Mouse (Mus musculus) CD4-positive, CD25-positive, alpha-beta regulatory T cell, adult 2 months (primary cell): ENCODE measurements around the gene Spns3.
"Not testable (repeated sequence)": the region's sequence is repeated elsewhere in the genome, so short reads cannot be mapped to it uniquely, and the experiment has no call there.

Experiments
- DNase-seq: peaks from one replicate; pipeline ENCODE4 v3.0.0-alpha.2; 2012; ENCODE audit warnings: low read depth, low spot score

The Spns3 gene

GRCm38 (mm10) chr11:72558155-72558554 is 7.8 kb upstream of the Spns3 start:
- DNase-seq: no peak

- DNase-seq: no peak
Observed at GRCm38 (mm10) chr11:72556953-72557352, 6.6 kb upstream of the Spns3 start.

- DNase-seq: no peak
Observed at GRCm38 (mm10) chr11:72556470-72556869, 6.2 kb upstream of the Spns3 start.

- no peak for DNase-seq
Observed at GRCm38 (mm10) chr11:72551531-72552105, 1.3 kb upstream of the Spns3 start.

- no peak for DNase-seq
Observed at GRCm38 (mm10) chr11:72547181-72547580, 3.1 kb downstream of the Spns3 start.

GRCm38 (mm10) chr11:72544716-72545115 is 5.6 kb downstream of the Spns3 start:
- DNase-seq: no peak

GRCm38 (mm10) chr11:72543692-72544091 is 6.6 kb downstream of the Spns3 start:
- not testable (repeated sequence) for DNase-seq

- DNase-seq: no peak
Observed at GRCm38 (mm10) chr11:72542586-72542985, 7.7 kb downstream of the Spns3 start.

GRCm38 (mm10) chr11:72541928-72542327 is 8.4 kb downstream of the Spns3 start:
- DNase-seq: no peak

- no peak for DNase-seq
Observed at GRCm38 (mm10) chr11:72540437-72540836, 9.9 kb downstream of the Spns3 start.

- no peak for DNase-seq
Observed at GRCm38 (mm10) chr11:72538811-72539210, 11.5 kb downstream of the Spns3 start.

- DNase-seq: no peak
Observed at GRCm38 (mm10) chr11:72538037-72538755, 12.1 kb downstream of the Spns3 start.

GRCm38 (mm10) chr11:72537503-72537902 is 12.8 kb downstream of the Spns3 start:
- no peak for DNase-seq

- peak; percentile 42 for DNase-seq
Observed at GRCm38 (mm10) chr11:72535519-72535918, 14.8 kb downstream of the Spns3 start.

- no peak for DNase-seq
Observed at GRCm38 (mm10) chr11:72532890-72533289, 17.4 kb downstream of the Spns3 start.

- no peak for DNase-seq
Observed at GRCm38 (mm10) chr11:72531632-72532031, 18.7 kb downstream of the Spns3 start.

GRCm38 (mm10) chr11:72531144-72531543 is 19.2 kb downstream of the Spns3 start:
- DNase-seq: no peak

- no peak for DNase-seq
Observed at GRCm38 (mm10) chr11:72526190-72526589, 24.1 kb downstream of the Spns3 start.

- no peak for DNase-seq
Observed at GRCm38 (mm10) chr11:72523711-72524110, 26.6 kb downstream of the Spns3 start.

GRCm38 (mm10) chr11:72522616-72523041 is 27.7 kb downstream of the Spns3 start:
- no peak for DNase-seq

- no peak for DNase-seq
Observed at GRCm38 (mm10) chr11:72521598-72522541, 28.4 kb downstream of the Spns3 start.

- no peak for DNase-seq
Observed at GRCm38 (mm10) chr11:72519895-72520294, 30.4 kb downstream of the Spns3 start.
